Mouse (Mus musculus): ENCODE measurements around the gene Trcg1.

- TF ChIP-seq CTCF (IDR thresholded peaks at IDR 0.05; ENCODE audit: low read depth, low read length) (no peak), POLR2A (IDR thresholded peaks at IDR 0.05; ENCODE audit: extremely low read depth, insufficient read depth, low read length) (no peak)
These were observed 23.7 kb upstream of the Trcg1 start for GRCm38 (mm10) chr9:57212448-57213222.
